Mouse (Mus musculus) limb, embryonic 14.5 days (tissue): ENCODE results near the gene Qrsl1. TPM values are rescaled to one million over a fixed set of nuclear protein-coding genes. Genes with fewer than 3 reads are reported as not detected.

ENCODE experiments used
- ATAC-seq: fragments of 200-750 bp; cut with Nextera tagmentation; 2 replicates; pipeline ENCODE4 v1.8.0; 2017; ENCODE audit warnings: low read depth, moderate number of reproducible peaks, moderate TSS enrichment; ENCODE audit not compliant: low FRiP score
- DNase-seq: peaks from one replicate; pipeline ENCODE4 v3.0.0-alpha.2; 2015; ENCODE audit warnings: low spot score
- H3K27ac ChIP-seq: fragments of 300-500 bp; sonication (generic); replicated peaks from 2 replicates; pipeline ENCODE4 v1.5.1; 2014; ENCODE audit warnings: low read depth, mild to moderate bottlenecking, low read length, moderate library complexity, mixed read lengths
- H3K27me3 ChIP-seq: fragments of 300-500 bp; sonication (generic); 2 replicates; pipeline ENCODE4 v1.6.1; 2014; ENCODE audit warnings: low read length, mixed read lengths; ENCODE audit not compliant: control insufficient read depth, insufficient read depth
- H3K36me3 ChIP-seq: fragments of 300-500 bp; sonication (generic); 2 replicates; pipeline ENCODE4 v1.6.1; 2014; ENCODE audit warnings: mild to moderate bottlenecking, low read length, moderate library complexity, mixed read lengths; ENCODE audit not compliant: control insufficient read depth, insufficient read depth
- H3K4me1 ChIP-seq: fragments of 300-500 bp; sonication (generic); 2 replicates; pipeline ENCODE4 v1.6.1; 2014; ENCODE audit warnings: antibody characterized with exemption, low read length, mixed read lengths; ENCODE audit not compliant: control insufficient read depth, insufficient read depth
- H3K4me2 ChIP-seq: fragments of 300-500 bp; sonication (generic); replicated peaks from 2 replicates; pipeline ENCODE4 v1.6.1; 2014; ENCODE audit warnings: low read depth, mild to moderate bottlenecking, low read length, moderate library complexity; ENCODE audit not compliant: severe bottlenecking
- H3K4me3 ChIP-seq: fragments of 300-500 bp; sonication (generic); replicated peaks from 2 replicates; pipeline ENCODE4 v1.5.1; 2014; ENCODE audit warnings: low read length
- H3K9ac ChIP-seq: fragments of 300-500 bp; sonication (generic); 2 replicates; pipeline ENCODE4 v1.6.1; 2014; ENCODE audit warnings: mild to moderate bottlenecking, low read depth, low read length, moderate library complexity; ENCODE audit not compliant: severe bottlenecking
- H3K9me3 ChIP-seq: fragments of 300-500 bp; sonication (generic); 2 replicates; pipeline ENCODE4 v1.6.1; 2016; ENCODE audit warnings: low read length; ENCODE audit not compliant: control insufficient read depth
- POLR2A ChIP-seq: fragments of 200-500 bp; IDR thresholded peaks from 2 replicates; pipeline ENCODE4 v1.8.0; 2012; ENCODE audit warnings: inconsistent platforms, mild to moderate bottlenecking, moderate library complexity, borderline replicate concordance; ENCODE audit not compliant: insufficient read depth, insufficient read length; ENCODE audit errors: extremely low read depth
- WGBS: fragments of 180-500 bp; shearing (Covaris S2); extraction: QIAGEN DNeasy Blood & Tissue Kit; methylation state at CpG from one replicate; pipeline ENCODE4 v1.1.7; 2014; 5-methylcytosine and 5-hydroxymethylcytosine counted together
- polyA plus RNA-seq, 2 experiments: library from polyadenylated mRNA; depleted of rRNA in 1 of 2; stranded (reverse) in 1 of 2; unstranded in 1 of 2; fragments of >200 nt; fragmentation: Nextera tagmentation in 1 of 2; extraction: Ambion mirVana in 1 of 2; gene quantifications; 2 replicates each; pipeline versions ENCODE4 v1.2.1 to v1.2.3; 2012 to 2014

Gene Qrsl1
- 20.3 and 21.9 TPM in 2 replicates for polyA plus RNA-seq (2012; rRNA removed)
- polyA plus RNA-seq (2014; fragmentation: Nextera tagmentation; extraction: Ambion mirVana), result 17.5 and 23.2 TPM in 2 replicates

- no peaks in the 10 kb centered on the region for H3K9me3 ChIP-seq
- peak within 1 kb of the TSS; percentile 43; the same call in 1 of the 2 replicates for H3K27ac ChIP-seq
- DNase-seq (peak; percentile 95), ATAC-seq (peak; percentile 98)
- H3K27me3 ChIP-seq, result no peaks in the 10 kb centered on the region
- H3K9ac ChIP-seq, result peak within 1 kb of the TSS; percentile 65
- peak within 1 kb of the TSS; percentile 73 for H3K4me3 ChIP-seq
- under 1% methylated on average over 40 of the region's 40 CpGs for WGBS
- peak; percentile 72; the same call in 1 of the 2 replicates for TF ChIP-seq POLR2A
- H3K36me3 ChIP-seq, result no peaks in the 10 kb centered on the region
- H3K4me2 ChIP-seq, result peak within 1 kb of the TSS; percentile 67
- peaks cover 9% of the 10 kb centered on the region; the same call in 1 of the 2 replicates for H3K4me1 ChIP-seq
Observed at GRCm38 (mm10) chr10:43901578-43902194, at the start of gene Qrsl1, which contains the start of gene Rtn4ip1. Qrsl1 (minus strand) TSS chr10:43901745. Rtn4ip1 (plus strand) TSS chr10:43901807.

DNA sequence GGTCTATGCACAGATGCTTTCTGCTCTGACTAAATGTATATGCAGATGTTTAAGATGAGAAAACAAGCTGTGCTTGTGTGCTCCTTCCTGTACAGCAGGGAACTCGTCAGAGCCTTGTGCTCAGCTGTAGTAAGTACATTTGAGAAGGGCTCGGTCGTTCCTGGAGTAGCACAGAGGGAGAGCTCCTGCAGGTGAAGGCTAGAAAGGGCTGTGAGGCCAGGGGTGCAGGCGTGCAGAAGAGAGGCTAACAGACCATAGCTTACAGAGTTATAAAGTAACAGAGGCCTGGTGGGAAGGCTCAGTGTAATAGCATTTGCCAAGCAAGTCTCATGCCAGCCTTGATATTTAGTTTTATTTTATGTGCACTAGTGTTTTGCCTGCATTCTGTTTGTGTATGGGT lies 43.9 kb upstream of the Qrsl1 start:
- Histone ChIP-seq H3K4me2 (no peak overlapping the region), H3K36me3 (0 out of 2 replicates have a peak, but pooled peaks cover 4% of the 10 kb centered on the region), H3K27ac (no peak overlapping the region), H3K9ac (no peak overlapping the region), H3K4me3 (no peak overlapping the region), H3K9me3 (no peaks in the 10 kb centered on the region), H3K27me3 (no peaks in the 10 kb centered on the region), H3K4me1 (no peaks in the 10 kb centered on the region)
- ATAC-seq (no peak), DNase-seq (no peak)
- TF ChIP-seq POLR2A, result no peak
- 62% methylated on average over 4 of the region's 4 CpGs for WGBS

DNA sequence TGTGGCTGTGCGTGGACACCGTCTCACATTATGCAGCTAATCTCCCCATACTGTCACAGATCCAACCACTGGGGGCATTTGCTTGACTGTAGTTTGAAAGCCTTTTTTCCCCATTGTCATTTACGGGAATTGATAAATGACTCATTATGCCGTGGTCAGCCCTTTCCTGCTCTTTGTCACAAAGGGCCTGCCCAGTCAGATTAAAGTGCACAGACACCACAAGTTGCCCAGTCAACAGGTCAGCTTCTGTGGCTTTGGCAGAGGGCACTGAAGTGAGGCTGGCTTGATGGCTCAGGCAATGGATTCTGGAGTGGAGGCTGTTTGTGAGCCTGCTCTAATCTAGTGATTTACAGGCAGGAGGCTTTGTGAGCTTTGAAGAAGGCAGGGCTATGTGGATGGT lies 42.2 kb upstream of the Qrsl1 start:
- no peak overlapping the region for H3K4me3 ChIP-seq
- DNase-seq (no peak), ATAC-seq (no peak)
- H3K36me3 ChIP-seq, result 0 out of 2 replicates have a peak, but pooled peaks cover 9% of the 10 kb centered on the region
- no peaks in the 10 kb centered on the region for H3K4me1 ChIP-seq
- no peaks in the 10 kb centered on the region for H3K27me3 ChIP-seq
- H3K9ac ChIP-seq, result no peak overlapping the region
- H3K27ac ChIP-seq, result no peak overlapping the region
- no peak overlapping the region for H3K4me2 ChIP-seq
- 76% methylated on average over 4 of the region's 4 CpGs for WGBS
- H3K9me3 ChIP-seq, result no peaks in the 10 kb centered on the region
- no peak for TF ChIP-seq POLR2A

GRCm38 (mm10) chr10:43939136-43939662 lies 37.7 kb upstream of the Qrsl1 start:
- no peaks in the 10 kb centered on the region for H3K4me1 ChIP-seq
- no peak for TF ChIP-seq POLR2A
- WGBS, result 84% methylated on average over 6 of the region's 6 CpGs

GRCm38 (mm10) chr10:43928596-43928995 lies 27.1 kb upstream of the Qrsl1 start:
- 86% methylated on average over 5 of the region's 5 CpGs for WGBS
- DNase-seq, result no peak
- ATAC-seq, result no peak
- Histone ChIP-seq H3K4me3 (no peak overlapping the region), H3K9ac (no peak overlapping the region), H3K9me3 (no peaks in the 10 kb centered on the region), H3K27me3 (no peaks in the 10 kb centered on the region), H3K27ac (no peak overlapping the region), H3K4me2 (no peak overlapping the region), H3K36me3 (no peaks in the 10 kb centered on the region; the same call in 1 of the 2 replicates), H3K4me1 (no peaks in the 10 kb centered on the region)
- TF ChIP-seq POLR2A, result no peak

More at GRCm38 (mm10) chr10:43939136-43939662, 37.7 kb upstream of the Qrsl1 start:
- DNase-seq (no peak), ATAC-seq (no peak)
- Histone ChIP-seq H3K9ac (no peak overlapping the region), H3K4me3 (no peak overlapping the region), H3K4me2 (no peak overlapping the region), H3K9me3 (no peaks in the 10 kb centered on the region), H3K27ac (no peak overlapping the region), H3K27me3 (no peaks in the 10 kb centered on the region), H3K36me3 (peaks cover 6% of the 10 kb centered on the region; the same call in 1 of the 2 replicates)
